Mouse (Mus musculus) CH12.LX (cell line): ENCODE measurements around the gene Plekhn1. TPM values are rescaled to one million over a fixed set of nuclear protein-coding genes. Genes with fewer than 3 reads are reported as not detected.

ENCODE experiments used
- DNase-seq: peaks from one replicate; pipeline ENCODE4 v3.0.0-alpha.2; 2013; ENCODE audit errors: extremely low read depth
- H3K27ac ChIP-seq: 2 replicates; pipeline ENCODE4 v1.5.1; 2012; ENCODE audit warnings: low read depth, mild to moderate bottlenecking, control low read depth, moderate library complexity; ENCODE audit not compliant: insufficient read depth
- H3K27me3 ChIP-seq: replicated peaks from 2 replicates; pipeline ENCODE3; 2012; ENCODE audit warnings: inconsistent platforms
- H3K36me3 ChIP-seq, 2 experiments: replicated peaks in 1 of 2; 2 replicates each; pipeline versions ENCODE3 to v1.6.1; 2012; ENCODE audit warnings: inconsistent platforms in 1 of 2, low read length in 1 of 2, mild to moderate bottlenecking in 1 of 2, mixed read lengths in 1 of 2, moderate library complexity in 1 of 2; ENCODE audit not compliant: control insufficient read depth in 1 of 2, insufficient read depth in 1 of 2
- H3K4me1 ChIP-seq, 2 experiments: 2 replicates each; pipeline ENCODE4 v1.6.1; 2012; ENCODE audit warnings: inconsistent platforms in 1 of 2, moderate library complexity in 1 of 2; ENCODE audit not compliant: insufficient read depth in 2 of 2, control insufficient read depth in 1 of 2
- H3K4me2 ChIP-seq: 2 replicates; pipeline ENCODE4 v1.6.1; 2012; ENCODE audit warnings: low read depth, mild to moderate bottlenecking, control low read depth; ENCODE audit not compliant: poor library complexity, insufficient read depth, severe bottlenecking
- H3K4me3 ChIP-seq, 3 experiments: fragments of 150-350 bp in 1 of 3; sonication (generic) in 1 of 3; replicated peaks in 1 of 3; 2 replicates each; pipeline versions ENCODE3 to v1.5.1; 2011 to 2012; ENCODE audit warnings: low read depth in 2 of 3, low read length in 2 of 3, mild to moderate bottlenecking in 2 of 3, moderate library complexity in 2 of 3, control low read depth in 1 of 3, improper control_type of control experiment in 1 of 3, inconsistent platforms in 1 of 3, mixed read lengths in 1 of 3; ENCODE audit not compliant: poor library complexity in 1 of 3
- H3K79me2 ChIP-seq: replicated peaks from 2 replicates; pipeline ENCODE4 v1.6.1; 2012; ENCODE audit warnings: mild to moderate bottlenecking, moderate library complexity; ENCODE audit not compliant: control insufficient read depth, poor library complexity, insufficient read depth, severe bottlenecking; ENCODE audit errors: extremely low read depth
- H3K9ac ChIP-seq: 2 replicates; pipeline ENCODE4 v1.6.1; 2012; ENCODE audit warnings: low read depth, mild to moderate bottlenecking, control low read depth, moderate library complexity; ENCODE audit not compliant: insufficient read depth
- H3K9me3 ChIP-seq: replicated peaks from 2 replicates; pipeline ENCODE3; 2012; ENCODE audit warnings: low read length, inconsistent platforms, mixed read lengths
- BHLHE40 ChIP-seq: IDR thresholded peaks from 2 replicates; pipeline ENCODE4 v1.6.1; 2011; ENCODE audit warnings: mild to moderate bottlenecking, low read depth, low read length, improper control_type of control experiment
- CTCF ChIP-seq, 2 experiments: IDR thresholded peaks in 1 of 2; conservative IDR thresholded peaks in 1 of 2; 2 replicates each; pipeline ENCODE4 v1.5.1; 2011 to 2012; ENCODE audit warnings: low read depth in 2 of 2, low read length in 2 of 2, improper control_type of control experiment in 1 of 2, inconsistent platforms in 1 of 2, mild to moderate bottlenecking in 1 of 2, moderate library complexity in 1 of 2
- E2F4 ChIP-seq: IDR thresholded peaks from 2 replicates; pipeline ENCODE4 v1.6.1; 2011; ENCODE audit warnings: low read depth, low read length, improper control_type of control experiment; ENCODE audit not compliant: insufficient replicate concordance
- EP300 ChIP-seq: IDR thresholded peaks from 2 replicates; pipeline ENCODE4 v1.6.1; 2011; ENCODE audit warnings: low read length, improper control_type of control experiment
- ETS1 ChIP-seq: conservative IDR thresholded peaks from 2 replicates; pipeline ENCODE4 v1.6.1; 2012; ENCODE audit warnings: low read depth, mild to moderate bottlenecking, inconsistent platforms, low read length, improper control_type of control experiment, moderate library complexity
- HCFC1 ChIP-seq: IDR thresholded peaks from 2 replicates; pipeline ENCODE4 v1.6.1; 2012; ENCODE audit warnings: low read depth, mild to moderate bottlenecking, inconsistent platforms, low read length, improper control_type of control experiment
- IRF4 ChIP-seq: IDR thresholded peaks from 2 replicates; pipeline ENCODE4 v1.6.1; 2014; ENCODE audit warnings: low read depth, mild to moderate bottlenecking, inconsistent platforms, low read length, improper control_type of control experiment
- JUN ChIP-seq: IDR thresholded peaks from 2 replicates; pipeline ENCODE4 v1.6.1; 2011; ENCODE audit warnings: low read depth, mild to moderate bottlenecking, low read length, improper control_type of control experiment, moderate library complexity; ENCODE audit not compliant: insufficient read depth
- JUND ChIP-seq: conservative IDR thresholded peaks from 2 replicates; pipeline ENCODE4 v1.6.1; 2011; ENCODE audit warnings: low read depth, low read length, improper control_type of control experiment
- KAT2A ChIP-seq: IDR thresholded peaks from 2 replicates; pipeline ENCODE4 v1.6.1; 2012; ENCODE audit warnings: low read length, improper control_type of control experiment, inconsistent platforms; ENCODE audit not compliant: insufficient replicate concordance
- MAFK ChIP-seq: IDR thresholded peaks from 2 replicates; pipeline ENCODE4 v1.6.1; 2011; ENCODE audit warnings: low read length, improper control_type of control experiment; ENCODE audit not compliant: insufficient replicate concordance
- MAZ ChIP-seq: IDR thresholded peaks from 2 replicates; pipeline ENCODE4 v1.6.1; 2012; ENCODE audit warnings: low read depth, mild to moderate bottlenecking, inconsistent platforms, low read length, improper control_type of control experiment, moderate library complexity
- MEF2A ChIP-seq: IDR thresholded peaks from 2 replicates; pipeline ENCODE4 v1.6.1; 2014; ENCODE audit warnings: low read depth, mild to moderate bottlenecking, inconsistent platforms, low read length, improper control_type of control experiment, borderline replicate concordance
- MXI1 ChIP-seq: IDR thresholded peaks from 2 replicates; pipeline ENCODE4 v1.6.1; 2011; ENCODE audit warnings: mild to moderate bottlenecking, low read depth, low read length, improper control_type of control experiment
- MYC ChIP-seq: IDR thresholded peaks from 2 replicates; pipeline ENCODE4 v1.6.1; 2011; ENCODE audit warnings: low read depth, mild to moderate bottlenecking, improper control_type of control experiment, low read length
- NELFE ChIP-seq: IDR thresholded peaks from 2 replicates; pipeline ENCODE4 v1.6.1; 2011; ENCODE audit warnings: low read depth, low read length, improper control_type of control experiment
- NRF1 ChIP-seq: IDR thresholded peaks from 2 replicates; pipeline ENCODE4 v1.6.1; 2014; ENCODE audit warnings: low read depth, mild to moderate bottlenecking, inconsistent platforms, low read length, improper control_type of control experiment, moderate library complexity
- PAX5 ChIP-seq: IDR thresholded peaks from 2 replicates; pipeline ENCODE4 v1.6.1; 2012; ENCODE audit warnings: low read length, inconsistent platforms, mixed read lengths
- POLR2A ChIP-seq: IDR thresholded peaks from 2 replicates; pipeline ENCODE4 v1.6.1; 2011; ENCODE audit warnings: low read depth, mild to moderate bottlenecking, improper control_type of control experiment, low read length
- POLR2AphosphoS2 ChIP-seq: IDR thresholded peaks from 2 replicates; pipeline ENCODE4 v1.6.1; 2011; ENCODE audit warnings: low read depth, low read length, improper control_type of control experiment
- RAD21 ChIP-seq: IDR thresholded peaks from 2 replicates; pipeline ENCODE4 v1.6.1; 2011; ENCODE audit warnings: low read depth, mild to moderate bottlenecking, low read length, improper control_type of control experiment, moderate library complexity
- RCOR1 ChIP-seq: conservative IDR thresholded peaks from 2 replicates; pipeline ENCODE4 v1.6.1; 2012; ENCODE audit warnings: low read depth, mild to moderate bottlenecking, inconsistent platforms, low read length, improper control_type of control experiment
- SIN3A ChIP-seq: IDR thresholded peaks from 2 replicates; pipeline ENCODE4 v1.6.1; 2012; ENCODE audit warnings: low read length, improper control_type of control experiment, inconsistent platforms
- SMC3 ChIP-seq: IDR thresholded peaks from 2 replicates; pipeline ENCODE4 v1.6.1; 2011; ENCODE audit warnings: low read depth, low read length, improper control_type of control experiment
- TBP ChIP-seq: conservative IDR thresholded peaks from 2 replicates; pipeline ENCODE4 v1.6.1; 2011; ENCODE audit warnings: low read depth, low read length, improper control_type of control experiment
- TCF12 ChIP-seq: IDR thresholded peaks from 2 replicates; pipeline ENCODE4 v1.6.1; 2014; ENCODE audit warnings: low read depth, mild to moderate bottlenecking, inconsistent platforms, low read length, improper control_type of control experiment
- UBTF ChIP-seq: IDR thresholded peaks from 2 replicates; pipeline ENCODE4 v1.6.1; 2012; ENCODE audit warnings: low read depth, mild to moderate bottlenecking, inconsistent platforms, low read length, improper control_type of control experiment, moderate library complexity
- USF1 ChIP-seq: IDR thresholded peaks from 2 replicates; pipeline ENCODE4 v1.6.1; 2014; ENCODE audit warnings: low read depth, mild to moderate bottlenecking, inconsistent platforms, low read length, improper control_type of control experiment
- ZMIZ1 ChIP-seq: IDR thresholded peaks from 2 replicates; pipeline ENCODE4 v1.6.1; 2012; ENCODE audit warnings: low read depth, mild to moderate bottlenecking, inconsistent platforms, low read length, improper control_type of control experiment
- dilution Hi-C: fragments of 300-500 bp; cut with MboI; formaldehyde crosslinking; loops from 2 replicates; pipeline ENCODE4 v1.14.3; 2020; ENCODE audit warnings: low sequenced_read_pairs; ENCODE audit not compliant: extremely low pct_unique_long_range_greater_than_20kb, extremely low pct_ligation_motif_present
- in situ Hi-C: fragments of 300-500 bp; cut with MboI; formaldehyde crosslinking; loops from 3 replicates; pipeline ENCODE4 v1.14.3; 2019; ENCODE audit warnings: low sequenced_read_pairs, low pct_ligation_motif_present, low pct_unique_long_range_greater_than_20kb, mixed read lengths
- polyA plus RNA-seq: library from polyadenylated mRNA; unstranded; fragments of >175 nt; gene quantifications from 2 replicates; pipeline ENCODE4 v1.2.1, GENCODE M21; 2012; ENCODE audit warnings: low read depth; ENCODE audit not compliant: insufficient read length
- total RNA-seq, 2 experiments: library from RNA; depleted of rRNA; stranded (reverse); fragments of 300-350 nt in 1 of 2; fragments of >200 nt in 1 of 2; gene quantifications; 2 replicates each; pipeline ENCODE4 v1.2.3; 2012 to 2014

Plekhn1 gene
- total and polyA plus RNA-seq, 3 experiments: 3.3 to 9.7 (median 6.5) TPM

DNA sequence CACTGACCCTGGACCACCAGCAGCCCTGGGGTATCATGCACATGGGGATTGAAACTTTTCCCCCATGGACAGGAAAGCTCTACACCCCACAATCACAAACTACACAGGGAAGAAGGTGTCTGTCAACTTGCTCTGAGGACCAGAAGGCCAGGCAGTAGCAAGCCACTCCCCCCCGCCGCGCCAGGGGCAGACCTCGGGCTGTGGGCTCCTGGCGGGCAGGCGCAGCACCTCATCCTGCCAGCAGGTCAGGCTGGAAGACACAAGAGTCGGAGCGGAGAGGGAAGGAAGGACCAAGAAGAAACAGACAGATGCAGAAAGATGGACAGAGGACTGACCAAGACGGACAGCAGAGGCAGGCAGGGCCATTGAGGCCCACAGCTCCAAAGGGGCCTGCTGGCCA is 57.0 kb downstream of the Plekhn1 start:
- in situ Hi-C loops (loop anchor here (10.0 kb wide), 1 partner anchor 53 kb away; no protein-coding TSS in a partner anchor), dilution Hi-C loops (no loop called here)
- H3K36me3 ChIP-seq: peaks cover 15 to 56% of the 10 kb centered on the region in 2 experiments

DNA sequence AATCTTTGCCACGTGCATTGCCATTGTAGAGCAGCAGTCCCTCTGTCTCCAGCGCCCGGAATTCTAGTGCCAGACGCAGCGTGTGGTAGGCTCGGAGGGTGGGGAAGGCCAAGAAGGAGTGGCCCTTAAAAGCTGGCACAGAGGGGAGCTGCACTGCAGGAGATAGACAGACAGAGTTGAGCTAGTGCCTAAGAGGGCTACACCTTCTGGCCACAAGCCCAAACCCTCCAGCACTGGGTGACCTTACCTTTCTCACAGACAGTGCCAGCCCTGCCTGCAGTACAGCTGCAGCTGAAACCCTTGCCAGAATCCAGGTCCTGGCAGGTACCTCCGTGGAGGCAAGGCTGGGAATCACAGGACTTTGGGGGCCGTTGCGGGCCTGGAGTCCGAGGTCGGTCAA is 62.8 kb downstream of the Plekhn1 start:
- Histone ChIP-seq H3K36me3 (peaks cover 34 to 66% of the 10 kb centered on the region in 2 experiments), H3K9me3 (no peaks in the 10 kb centered on the region), H3K9ac (no peak overlapping the region), H3K79me2 (no peaks in the 10 kb centered on the region), H3K4me1 (no peaks in the 10 kb centered on the region), H3K4me3 (no peak overlapping the region), H3K27me3 (no peaks in the 10 kb centered on the region), H3K27ac (no peak overlapping the region), H3K4me2 (no peak overlapping the region)
- dilution Hi-C loops: no loop called here
- TF ChIP-seq RAD21 (no peak), CTCF (conservative IDR thresholded peaks at IDR 0.05 in 1 of 2, IDR thresholded peaks at IDR 0.05 in 1 of 2; ENCODE audit: low read depth in 2 of 2, low read length in 2 of 2) (no peak), E2F4 (no peak), TCF12 (no peak), USF1 (no peak), UBTF (no peak), MYC (no peak), BHLHE40 (no peak), TBP (no peak), JUND (no peak), EP300 (no peak), RCOR1 (no peak), MXI1 (no peak), SIN3A (no peak)
- in situ Hi-C loops: loop anchor here (10.0 kb wide), 1 partner anchor 47 kb away; no protein-coding TSS in a partner anchor
- no peak for DNase-seq

More for the DNA sequence above, 57.0 kb downstream of the Plekhn1 start:
- no peak overlapping the region for H3K27ac ChIP-seq
- no peaks in the 10 kb centered on the region for H3K9me3 ChIP-seq
- no peak for TF ChIP-seq PAX5
- TF ChIP-seq POLR2AphosphoS2: no peak
- TF ChIP-seq IRF4: no peak
- TF ChIP-seq HCFC1: no peak
- no peak for TF ChIP-seq KAT2A
- no peak for TF ChIP-seq MAFK
- TF ChIP-seq USF1: no peak
- no peak for TF ChIP-seq MAZ
- no peak for TF ChIP-seq ETS1
- TF ChIP-seq ZMIZ1: no peak
- TF ChIP-seq JUN: no peak
- no peak for TF ChIP-seq SMC3
- TF ChIP-seq TBP: no peak
- no peak for TF ChIP-seq POLR2A
- no peak for TF ChIP-seq SIN3A
- no peak for TF ChIP-seq EP300
- no peak for TF ChIP-seq BHLHE40
- no peak for TF ChIP-seq NRF1
- no peak for TF ChIP-seq MEF2A
- no peak for TF ChIP-seq NELFE
- H3K79me2 ChIP-seq: no peaks in the 10 kb centered on the region
- H3K4me2 ChIP-seq: no peak overlapping the region
- H3K27me3 ChIP-seq: no peaks in the 10 kb centered on the region
- no peak overlapping the region for H3K9ac ChIP-seq
- H3K4me3 ChIP-seq: no peak overlapping the region
- no peak for DNase-seq
- H3K4me1 ChIP-seq: peaks cover 0 to 8% of the 10 kb centered on the region in 2 experiments; a peak in 2 of 4 replicates
